Mouse (Mus musculus): ENCODE measurements around the gene Ggta1.

Ggta1 gene

DNA sequence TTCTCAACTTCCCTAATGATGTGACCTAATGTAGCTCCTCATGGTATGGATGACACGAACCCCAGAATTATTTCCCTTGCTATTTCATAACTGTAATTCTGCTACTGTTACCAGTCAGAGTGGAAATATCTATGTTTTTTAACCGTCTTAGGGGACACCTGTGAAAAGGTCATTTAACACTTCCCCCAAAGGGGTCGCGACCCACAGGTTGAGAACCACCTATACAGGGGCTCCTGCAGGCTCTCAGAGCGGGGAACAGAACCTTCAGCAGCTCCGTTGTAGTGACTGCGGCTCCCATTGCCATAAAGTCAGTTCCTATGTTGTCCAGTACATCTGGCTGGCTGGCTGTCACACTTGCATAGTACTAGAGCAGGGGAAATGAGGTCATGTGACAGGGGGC is 62.3 kb downstream of the Ggta1 start:
- DNase-seq (ENCODE audit: low read depth, low spot score), result no peak

DNA sequence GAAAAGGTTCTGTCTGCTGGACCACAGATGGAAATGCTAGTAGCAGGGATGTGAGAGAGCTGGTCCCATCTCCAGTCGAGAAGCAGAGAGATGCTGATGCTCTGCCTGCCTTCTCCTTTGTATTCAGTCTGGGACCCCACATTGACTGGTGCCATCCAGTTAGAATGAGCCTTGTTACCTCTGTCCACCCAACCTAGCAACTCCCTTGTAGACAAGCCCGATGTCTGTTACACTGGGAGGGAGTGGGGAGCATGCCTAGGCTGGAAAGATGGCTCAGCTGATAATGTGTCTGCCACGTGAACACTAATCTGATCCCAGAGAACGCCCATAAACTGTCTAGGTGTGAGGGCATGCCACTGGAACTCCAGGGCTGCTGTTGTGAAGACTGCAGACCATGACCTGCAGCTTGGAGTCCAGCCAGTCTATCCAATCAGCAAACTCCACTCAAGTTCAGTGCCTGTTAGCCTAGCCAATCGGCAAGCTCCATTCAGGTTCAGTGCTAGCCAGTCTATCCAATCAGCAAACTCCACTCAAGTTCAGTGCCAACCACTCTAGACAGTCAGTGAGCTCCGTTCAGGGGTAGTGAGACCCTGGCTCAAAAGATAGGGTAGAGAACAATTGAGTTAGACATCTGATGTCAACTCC is 64.7 kb downstream of the Ggta1 start:
- DNase-seq (ENCODE audit: low read depth, low spot score), result no peak

DNA sequence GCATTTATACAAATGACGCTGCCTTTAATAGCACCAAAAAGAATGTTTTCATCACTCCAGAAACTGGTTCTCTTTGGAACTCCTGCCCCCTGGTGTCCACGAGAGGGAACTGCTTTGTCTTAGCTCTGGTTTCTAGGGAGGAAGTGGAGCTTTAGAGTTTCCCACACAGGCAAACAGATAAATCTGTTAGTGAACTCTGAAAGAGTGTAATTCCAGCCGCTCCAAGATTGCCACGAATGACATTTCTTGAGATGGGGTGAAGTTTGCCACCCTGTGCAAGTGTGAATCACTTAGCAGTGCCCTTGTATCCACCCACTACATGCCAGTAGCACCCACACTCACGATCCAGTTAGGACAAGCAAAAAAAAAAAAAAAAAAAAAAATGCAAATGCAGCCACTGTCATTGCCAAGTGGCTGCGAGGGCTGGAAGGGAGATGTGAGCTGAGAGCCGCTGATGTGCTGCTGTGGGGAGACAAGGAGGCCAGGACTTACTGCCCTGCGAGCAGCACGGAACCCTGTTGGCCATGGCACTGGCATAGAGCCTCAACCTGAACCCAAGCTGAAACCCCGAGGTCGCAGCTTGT is 65.3 kb downstream of the Ggta1 start:
- DNase-seq (ENCODE audit: low read depth, low spot score), result peak; percentile 37

- DNase-seq (ENCODE audit: low read depth, low spot score), result no peak
These were observed 65.9 kb downstream of the Ggta1 start, which contains the start of gene 4930402F06Rik for GRCm38 (mm10) chr2:35397096-35397495. 4930402F06Rik (minus strand) TSS chr2:35397175.

GRCm38 (mm10) chr2:35385441-35385871 is 77.6 kb downstream of the Ggta1 start:
- no peak for DNase-seq (ENCODE audit: low read depth, low spot score)

- DNase-seq (ENCODE audit: low read depth, low spot score), result no peak
These were observed 83.7 kb downstream of the Ggta1 start for GRCm38 (mm10) chr2:35379306-35379705.

GRCm38 (mm10) chr2:35377600-35377999 is 85.4 kb downstream of the Ggta1 start:
- DNase-seq (ENCODE audit: low read depth, low spot score), result no peak

DNA sequence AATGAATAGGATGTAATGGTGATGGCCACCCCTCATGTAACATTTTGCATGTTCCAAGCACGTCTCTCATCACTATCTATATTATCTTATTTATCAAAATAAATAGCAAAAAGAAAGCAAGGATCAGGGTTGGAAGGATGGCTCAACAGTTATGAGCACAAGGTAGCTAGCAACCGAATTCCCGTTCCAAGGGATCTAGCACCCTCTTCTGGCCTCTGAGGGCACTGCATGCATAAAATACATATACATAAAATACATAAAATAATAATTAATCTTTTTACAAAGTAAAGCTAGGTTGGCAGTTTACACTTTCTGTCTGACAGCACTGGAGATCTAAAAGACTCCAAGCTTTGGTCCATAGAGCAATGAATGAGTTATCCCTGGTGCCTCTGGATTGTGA is 90.0 kb downstream of the Ggta1 start:
- DNase-seq (ENCODE audit: low read depth, low spot score), result no peak

DNA sequence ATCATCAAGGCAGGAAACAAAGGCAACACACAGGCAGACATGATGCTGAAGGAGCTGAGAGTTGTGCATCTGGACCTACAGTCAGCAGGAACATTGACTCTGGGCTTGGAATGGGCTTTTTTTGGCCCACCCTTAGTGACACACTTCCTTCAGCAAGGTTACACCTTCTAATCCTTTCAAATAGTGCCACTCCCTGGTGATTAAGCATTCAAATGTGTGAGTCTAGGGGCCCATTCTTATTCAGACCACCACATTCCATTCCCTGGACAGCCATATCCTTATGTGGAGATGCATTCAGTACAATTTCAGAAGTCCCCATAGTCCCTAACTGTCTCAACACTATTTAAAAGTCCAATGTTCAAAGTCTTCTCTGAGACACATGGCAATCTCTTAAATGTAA is 92.3 kb downstream of the Ggta1 start:
- no peak for DNase-seq (ENCODE audit: low read depth, low spot score)

DNA sequence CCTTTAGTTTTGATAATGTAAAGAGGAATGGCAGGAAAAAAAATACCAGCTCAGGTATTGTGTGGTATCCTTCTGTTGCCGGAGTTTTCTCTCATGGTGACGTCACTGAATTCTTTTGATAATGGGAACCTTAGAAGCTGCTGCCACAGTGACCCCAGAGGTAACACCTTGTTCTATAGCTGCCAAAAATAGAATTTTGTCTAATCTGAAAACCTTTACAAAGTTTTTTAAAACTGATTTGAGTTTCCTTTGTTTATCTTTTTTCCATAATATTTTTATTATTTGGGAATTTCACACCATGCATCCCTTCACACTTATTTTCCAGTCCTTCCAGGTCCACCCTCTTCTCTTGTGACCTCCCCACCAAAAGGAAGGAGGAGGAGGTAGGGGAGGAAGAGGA is 95.4 kb downstream of the Ggta1 start, which contains the start of gene 4930568D16Rik:
TSS of gene 4930568D16Rik (minus strand) at position 101 of the 400 bp plus-strand sequence.
- DNase-seq (ENCODE audit: low read depth, low spot score), result no peak

Measured in brain, embryonic 18.5 days (tissue).